Mouse (Mus musculus): ENCODE measurements at regions not wholly inside any gene's neighbourhood (a gene's known extent, or its start where the extent isn't known, plus 50 kb on each side); places are given as distances from the start of the nearest gene placed in this dataset.
A peak's percentile ranks its signal among the peaks of the same experiment; 100 is the strongest.

DNA sequence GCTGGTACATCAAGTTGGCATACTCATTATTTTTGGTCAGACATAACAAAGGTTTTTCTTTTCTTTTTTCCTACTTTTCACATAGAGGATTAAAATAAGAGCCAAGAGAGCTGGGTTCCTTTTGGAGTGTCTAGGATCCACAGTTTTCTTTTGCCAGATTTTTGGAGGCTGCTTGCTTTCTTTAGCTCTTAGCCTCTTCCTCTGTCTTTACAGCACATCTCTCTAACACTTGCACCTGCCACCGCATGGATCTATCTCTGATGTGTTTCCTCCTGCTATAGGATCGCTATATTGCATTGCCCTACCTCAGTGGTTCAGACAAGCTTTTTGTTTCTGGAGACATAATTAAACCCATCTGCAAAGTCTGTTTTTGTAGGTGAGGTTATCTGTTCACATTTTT, 339.9 kb downstream of the Rpl10l start:
- no peaks in the 10 kb centered on the region for H3K36me3 ChIP-seq (ENCODE audit: control insufficient read depth, insufficient read depth, low read length)
- no peaks in the 10 kb centered on the region for H3K9me3 ChIP-seq (ENCODE audit: control insufficient read depth, low read length)
- H3K4me1 ChIP-seq (ENCODE audit: control insufficient read depth, insufficient read depth, low read length): no peaks in the 10 kb centered on the region
- H3K4me2 ChIP-seq (replicated peaks; ENCODE audit: low read depth, low read length, severe bottlenecking): no peak overlapping the region
- no peak for TF ChIP-seq POLR2A (IDR thresholded peaks at IDR 0.05; ENCODE audit: borderline replicate concordance, extremely low read depth, insufficient read depth, insufficient read length)
- no peak overlapping the region for H3K27ac ChIP-seq (replicated peaks; ENCODE audit: low read depth, low read length)
- no peak for ATAC-seq (ENCODE audit: low FRiP score, low read depth)
- no peaks in the 10 kb centered on the region for H3K27me3 ChIP-seq (ENCODE audit: control insufficient read depth, insufficient read depth, low read length)
- 89% methylated on average over 2 of the region's 2 CpGs for WGBS
- DNase-seq (ENCODE audit: low spot score): no peak
- no peak overlapping the region for H3K4me3 ChIP-seq (replicated peaks; ENCODE audit: low read length)
- no peak overlapping the region for H3K9ac ChIP-seq (ENCODE audit: low read depth, low read length, severe bottlenecking)

DNA sequence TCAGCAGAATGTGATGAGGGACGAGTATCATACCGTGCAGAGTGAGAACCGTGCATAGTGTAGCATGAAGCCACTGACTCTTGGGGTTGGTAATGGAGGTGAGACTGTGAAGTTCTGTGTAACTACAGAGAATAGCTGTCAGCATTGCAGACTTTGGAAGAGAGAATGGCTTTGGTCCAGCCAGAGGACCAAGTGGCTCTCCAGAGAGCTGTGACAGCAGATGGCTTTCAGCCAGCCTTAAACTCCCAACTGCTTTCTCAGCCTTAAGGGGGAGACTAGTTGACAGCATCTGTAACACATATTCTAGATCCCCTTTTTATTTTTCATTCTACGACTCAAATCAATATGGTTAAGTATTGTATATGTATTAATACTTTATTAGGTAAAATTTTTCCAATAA, 342.0 kb downstream of the Rpl10l start:
- Histone ChIP-seq H3K27me3 (ENCODE audit: control insufficient read depth, insufficient read depth, low read length) (no peaks in the 10 kb centered on the region), H3K4me2 (replicated peaks; ENCODE audit: low read depth, low read length, severe bottlenecking) (no peak overlapping the region), H3K27ac (replicated peaks; ENCODE audit: low read depth, low read length) (no peak overlapping the region), H3K9ac (ENCODE audit: low read depth, low read length, severe bottlenecking) (no peak overlapping the region), H3K36me3 (ENCODE audit: control insufficient read depth, insufficient read depth, low read length) (no peaks in the 10 kb centered on the region), H3K4me3 (replicated peaks; ENCODE audit: low read length) (no peak overlapping the region), H3K4me1 (ENCODE audit: control insufficient read depth, insufficient read depth, low read length) (no peaks in the 10 kb centered on the region), H3K9me3 (ENCODE audit: control insufficient read depth, low read length) (no peaks in the 10 kb centered on the region)
- ATAC-seq (ENCODE audit: low FRiP score, low read depth): no peak
- no peak for TF ChIP-seq POLR2A (IDR thresholded peaks at IDR 0.05; ENCODE audit: borderline replicate concordance, extremely low read depth, insufficient read depth, insufficient read length)
- DNase-seq (ENCODE audit: low spot score): no peak
- WGBS: 78% methylated on average over 4 of the region's 4 CpGs

DNA sequence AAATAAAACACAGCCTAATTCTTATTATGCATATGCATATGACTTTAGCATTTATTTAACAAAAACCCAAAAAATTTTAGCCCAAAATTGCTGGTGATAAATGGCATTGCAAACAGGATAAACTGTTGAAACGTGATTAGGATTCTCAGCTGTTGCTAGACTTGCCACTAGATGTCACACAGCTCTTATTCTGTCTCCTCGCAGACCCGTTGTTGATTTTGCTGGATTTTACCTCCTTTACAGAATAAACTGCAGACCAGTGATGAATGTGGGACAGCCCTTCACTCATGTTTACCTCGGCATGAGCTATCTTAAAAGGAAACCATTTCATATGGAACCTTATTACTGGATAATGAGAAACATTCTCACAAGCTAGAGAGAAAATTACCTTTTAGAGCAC, 352.4 kb downstream of the Rpl10l start:
- DNase-seq (ENCODE audit: low spot score) (peak; percentile 41), ATAC-seq (ENCODE audit: low FRiP score, low read depth) (peak; percentile 53; the same call in 1 of the 2 replicates)
- H3K9ac ChIP-seq (ENCODE audit: low read depth, low read length, severe bottlenecking): no peak overlapping the region
- H3K4me2 ChIP-seq (replicated peaks; ENCODE audit: low read depth, low read length, severe bottlenecking): no peak overlapping the region
- WGBS: 13% methylated on average over 4 of the region's 4 CpGs
- no peak overlapping the region for H3K27ac ChIP-seq (replicated peaks; ENCODE audit: low read depth, low read length)
- H3K27me3 ChIP-seq (ENCODE audit: control insufficient read depth, insufficient read depth, low read length): no peaks in the 10 kb centered on the region
- no peak for TF ChIP-seq POLR2A (IDR thresholded peaks at IDR 0.05; ENCODE audit: borderline replicate concordance, extremely low read depth, insufficient read depth, insufficient read length)
- H3K36me3 ChIP-seq (ENCODE audit: control insufficient read depth, insufficient read depth, low read length): no peaks in the 10 kb centered on the region
- H3K4me1 ChIP-seq (ENCODE audit: control insufficient read depth, insufficient read depth, low read length): no peaks in the 10 kb centered on the region
- H3K4me3 ChIP-seq (replicated peaks; ENCODE audit: low read length): no peak overlapping the region
- no peaks in the 10 kb centered on the region for H3K9me3 ChIP-seq (ENCODE audit: control insufficient read depth, low read length)

DNA sequence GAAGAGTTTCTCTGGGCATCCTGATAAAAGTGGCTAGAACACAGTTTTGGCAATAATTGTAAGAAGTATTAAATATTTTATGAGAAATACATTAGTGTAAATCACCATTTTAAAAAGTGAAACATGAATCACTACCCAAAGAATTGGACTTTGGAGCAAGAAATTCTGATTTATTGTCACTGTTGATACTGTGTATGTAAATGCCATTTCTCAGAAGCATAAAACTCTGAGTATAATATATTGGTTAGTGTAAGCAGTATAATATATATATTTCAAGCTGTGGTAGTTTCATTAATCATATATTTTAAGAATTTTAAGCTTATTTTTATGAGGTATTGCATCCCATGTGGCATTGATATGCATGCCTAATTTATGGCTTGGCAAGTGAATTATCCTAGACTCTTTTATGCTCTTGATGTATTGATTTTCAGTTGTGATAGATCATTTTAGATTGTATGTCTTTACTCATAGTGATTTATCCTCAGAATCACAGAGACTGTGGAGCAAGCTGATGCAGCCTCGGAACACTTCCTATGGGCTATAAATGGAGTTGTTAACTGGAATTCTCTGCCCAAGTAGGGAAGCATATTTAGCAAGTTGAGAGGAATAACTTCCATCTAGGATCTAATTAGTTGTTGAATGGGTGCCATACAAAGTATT, 354.4 kb downstream of the Rpl10l start:
- no peak overlapping the region for H3K27ac ChIP-seq (replicated peaks; ENCODE audit: low read depth, low read length)
- no peaks in the 10 kb centered on the region for H3K27me3 ChIP-seq (ENCODE audit: control insufficient read depth, insufficient read depth, low read length)
- WGBS: 37% methylated on average over 1 of the region's 1 CpGs
- H3K4me3 ChIP-seq (replicated peaks; ENCODE audit: low read length): no peak overlapping the region
- H3K4me2 ChIP-seq (replicated peaks; ENCODE audit: low read depth, low read length, severe bottlenecking): no peak overlapping the region
- no peaks in the 10 kb centered on the region for H3K36me3 ChIP-seq (ENCODE audit: control insufficient read depth, insufficient read depth, low read length)
- no peak for ATAC-seq (ENCODE audit: low FRiP score, low read depth)
- H3K9ac ChIP-seq (ENCODE audit: low read depth, low read length, severe bottlenecking): no peak overlapping the region
- H3K4me1 ChIP-seq (ENCODE audit: control insufficient read depth, insufficient read depth, low read length): no peaks in the 10 kb centered on the region
- no peaks in the 10 kb centered on the region for H3K9me3 ChIP-seq (ENCODE audit: control insufficient read depth, low read length)
- TF ChIP-seq POLR2A (IDR thresholded peaks at IDR 0.05; ENCODE audit: borderline replicate concordance, extremely low read depth, insufficient read depth, insufficient read length): no peak
- DNase-seq (ENCODE audit: low spot score): no peak
